Mouse (Mus musculus) R1 (cell line): ENCODE measurements at regions not wholly inside any gene's neighbourhood (a gene's known extent, or its start where the extent isn't known, plus 50 kb on each side); places are given as distances from the start of the nearest gene placed in this dataset.

ENCODE experiments used
- DNase-seq: peaks from one replicate; pipeline ENCODE4 v3.0.0-alpha.2; 2018; ENCODE audit warnings: low read depth, low spot score

- no peak for DNase-seq
Observed at GRCm38 (mm10) chr10:24437177-24437576, 158.1 kb upstream of the Ccn2 start.

GRCm38 (mm10) chr10:24444572-24444971 is 150.7 kb upstream of the Ccn2 start:
- DNase-seq = no peak

GRCm38 (mm10) chr10:24445036-24445435 is 150.2 kb upstream of the Ccn2 start:
- DNase-seq = no peak

GRCm38 (mm10) chr10:24446168-24446567 is 149.1 kb upstream of the Ccn2 start:
- DNase-seq = no peak

GRCm38 (mm10) chr10:24447135-24447534 is 148.1 kb upstream of the Ccn2 start:
- DNase-seq = no peak

GRCm38 (mm10) chr10:24448001-24448561 is 147.2 kb upstream of the Ccn2 start:
- no peak for DNase-seq

GRCm38 (mm10) chr10:24453507-24453906 is 141.7 kb upstream of the Ccn2 start:
- DNase-seq = no peak

- DNase-seq = no peak
Observed at GRCm38 (mm10) chr10:24458667-24459066, 136.6 kb upstream of the Ccn2 start.

GRCm38 (mm10) chr10:24463873-24464272 is 131.4 kb upstream of the Ccn2 start:
- DNase-seq = no peak

GRCm38 (mm10) chr10:24464377-24464776 is 130.9 kb upstream of the Ccn2 start:
- no peak for DNase-seq

- DNase-seq = no peak
Observed at GRCm38 (mm10) chr10:24469741-24470140, 125.5 kb upstream of the Ccn2 start.

- no peak for DNase-seq
Observed at GRCm38 (mm10) chr10:24471521-24471920, 123.7 kb upstream of the Ccn2 start.

- DNase-seq = no peak
Observed at GRCm38 (mm10) chr10:24476288-24476687, 119.0 kb upstream of the Ccn2 start.

- no peak for DNase-seq
Observed at GRCm38 (mm10) chr10:24478535-24478934, 116.7 kb upstream of the Ccn2 start.

- peak; percentile 11 for DNase-seq
Observed at GRCm38 (mm10) chr10:24479148-24479547, 116.1 kb upstream of the Ccn2 start.

- peak; percentile 9 for DNase-seq
Observed at GRCm38 (mm10) chr10:24481926-24482612, 113.2 kb upstream of the Ccn2 start.

GRCm38 (mm10) chr10:24483053-24483452 is 112.2 kb upstream of the Ccn2 start:
- no peak for DNase-seq

GRCm38 (mm10) chr10:24484101-24484660 is 111.1 kb upstream of the Ccn2 start:
- DNase-seq = no peak

GRCm38 (mm10) chr10:24485461-24485860 is 109.8 kb upstream of the Ccn2 start:
- DNase-seq = no peak

- DNase-seq = no peak
Observed at GRCm38 (mm10) chr10:24486224-24486623, 109.0 kb upstream of the Ccn2 start.

- DNase-seq = no peak
Observed at GRCm38 (mm10) chr10:24487915-24488314, 107.3 kb upstream of the Ccn2 start.

- DNase-seq = no peak
Observed at GRCm38 (mm10) chr10:24490432-24490831, 104.8 kb upstream of the Ccn2 start.

- DNase-seq = no peak
Observed at GRCm38 (mm10) chr10:24491848-24492247, 103.4 kb upstream of the Ccn2 start.
